Comparison of ENCODE assay signal across 8 mouse cellular contexts in the genomic region with DNA sequence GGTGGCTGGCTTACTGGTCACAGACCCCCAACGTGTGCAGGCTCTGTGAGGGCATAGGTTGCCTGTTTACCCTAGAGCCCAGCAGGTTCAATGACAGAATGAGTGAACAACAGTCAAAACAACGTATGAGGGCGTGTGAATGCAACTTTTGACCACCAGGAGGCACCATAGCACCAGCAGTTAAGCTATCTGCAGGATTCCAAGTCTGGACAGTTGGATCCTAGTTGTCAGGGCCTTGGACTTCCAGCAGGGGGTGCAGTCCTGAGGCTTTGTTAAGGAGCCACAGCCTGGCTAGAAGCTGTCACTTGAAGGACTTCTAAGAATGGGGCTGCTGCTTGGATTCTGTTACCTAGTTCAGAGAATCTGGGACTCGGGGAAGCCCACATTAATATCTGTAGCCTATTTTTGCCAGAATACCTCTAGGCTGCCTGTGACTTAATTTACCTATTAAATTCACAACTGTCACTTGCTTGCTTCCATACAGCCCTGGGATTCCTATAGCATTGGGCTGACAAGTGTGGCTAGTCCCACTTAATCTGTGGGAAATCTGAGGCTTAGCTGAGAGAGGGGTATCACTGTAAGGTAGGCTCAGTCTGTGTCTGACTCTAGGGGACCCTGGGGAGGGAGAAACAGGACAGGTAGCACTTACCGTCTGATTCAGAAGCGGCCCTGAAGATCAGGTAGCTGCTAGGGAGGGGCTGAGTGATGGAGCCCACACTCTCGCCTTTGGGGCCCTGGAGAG. TPM values are rescaled to one million over a fixed set of nuclear protein-coding genes. Genes with fewer than 3 reads are reported as not detected.
A peak's percentile ranks its signal among the peaks of the same experiment; 100 is the strongest.
DNase-seq lines count a peak whose midpoint lies in the region; ATAC-seq and TF ChIP-seq lines count a peak whose summit lies in the region.

No protein-coding gene starts in this region.

- H3K9me3 ChIP-seq in heart, embryonic 10.5 days: no peaks in the 10 kb centered on the region
- no peaks in the 10 kb centered on the region for H3K9me3 ChIP-seq in kidney, embryonic 15.5 days (replicated peaks)
- no peaks in the 10 kb centered on the region for H3K9me3 ChIP-seq in limb, embryonic 15.5 days

- H3K27ac ChIP-seq in bone marrow macrophage, adult 2 months (ENCODE audit: insufficient read depth, low read depth, low read length): no peak overlapping the region
- H3K27ac ChIP-seq in embryonic fibroblast, embryonic 13.5 days (ENCODE audit: insufficient read depth, low read length): no peak overlapping the region
- H3K27ac ChIP-seq in heart, embryonic 10.5 days: no peak overlapping the region
- no peak overlapping the region for H3K27ac ChIP-seq in kidney, embryonic 15.5 days
- no peak overlapping the region for H3K27ac ChIP-seq in limb, embryonic 15.5 days

- no peaks in the 10 kb centered on the region for H3K79me3 ChIP-seq in C2C12 (ENCODE audit: low read depth)

- peak; percentile 97 for TF ChIP-seq CTCF in C2C12 (IDR thresholded peaks at IDR 0.05; ENCODE audit: control insufficient read depth, insufficient read depth, insufficient read length)
- peak; percentile 97 for TF ChIP-seq CTCF in bone marrow macrophage, adult 2 months (IDR thresholded peaks at IDR 0.05; ENCODE audit: low read depth, low read length)
- TF ChIP-seq CTCF in embryonic fibroblast, embryonic 13.5 days (IDR thresholded peaks at IDR 0.05; ENCODE audit: borderline replicate concordance, insufficient read depth, low read length): peak; percentile 79

- no peaks in the 10 kb centered on the region for H3K4me1 ChIP-seq in bone marrow macrophage, adult 2 months (ENCODE audit: control insufficient read depth, insufficient read depth, low read length)
- H3K4me1 ChIP-seq in embryonic fibroblast, embryonic 13.5 days (ENCODE audit: control insufficient read depth, insufficient read depth, low read length): no peaks in the 10 kb centered on the region
- peaks cover 1% of the 10 kb centered on the region for H3K4me1 ChIP-seq in heart, embryonic 10.5 days
- no peaks in the 10 kb centered on the region for H3K4me1 ChIP-seq in kidney, embryonic 15.5 days
- peaks cover under 1% of the 10 kb centered on the region for H3K4me1 ChIP-seq in limb, embryonic 15.5 days

- no peak overlapping the region for H3K4me3 ChIP-seq in C2C12 (ENCODE audit: insufficient read depth, poor library complexity, severe bottlenecking)
- H3K4me3 ChIP-seq in bone marrow macrophage, adult 2 months (ENCODE audit: insufficient read depth, low read length): no peak overlapping the region
- no peak overlapping the region for H3K4me3 ChIP-seq in embryonic fibroblast, embryonic 13.5 days (ENCODE audit: insufficient read depth, low read length)
- no peak overlapping the region for H3K4me3 ChIP-seq in heart, embryonic 10.5 days
- no peak overlapping the region for H3K4me3 ChIP-seq in kidney, embryonic 15.5 days (replicated peaks)
- H3K4me3 ChIP-seq in limb, embryonic 15.5 days: no peak overlapping the region

- H3K9ac ChIP-seq in kidney, embryonic 15.5 days: no peak overlapping the region
- H3K9ac ChIP-seq in limb, embryonic 15.5 days: no peak overlapping the region

- no peak for TF ChIP-seq POLR2A in bone marrow macrophage, adult 2 months (IDR thresholded peaks at IDR 0.05; ENCODE audit: borderline replicate concordance, low read depth, low read length)
- TF ChIP-seq POLR2A in embryonic fibroblast, embryonic 13.5 days (IDR thresholded peaks at IDR 0.05; ENCODE audit: low read depth, low read length): no peak

- H3K36me3 ChIP-seq in C2C12 (ENCODE audit: control insufficient read depth, insufficient read depth): peaks cover 30% of the 10 kb centered on the region
- peaks cover 66% of the 10 kb centered on the region for H3K36me3 ChIP-seq in heart, embryonic 10.5 days
- H3K36me3 ChIP-seq in kidney, embryonic 15.5 days: peaks cover 74% of the 10 kb centered on the region
- H3K36me3 ChIP-seq in limb, embryonic 15.5 days: peaks cover 93% of the 10 kb centered on the region
- H3K36me3 ChIP-seq in splenic B cell, adult 2 months (ENCODE audit: control insufficient read depth, insufficient read depth, low read length, poor library complexity, severe bottlenecking): peaks cover 4% of the 10 kb centered on the region

- H3K79me2 ChIP-seq in C2C12 (ENCODE audit: control insufficient read depth, insufficient read depth): no peaks in the 10 kb centered on the region

- no peak overlapping the region for H3ac ChIP-seq in C2C12 (ENCODE audit: control insufficient read depth, insufficient read length, low read depth)

- peak; percentile 80 for ATAC-seq in kidney, embryonic 15.5 days (replicated peaks; ENCODE audit: low FRiP score)
- ATAC-seq in limb, embryonic 15.5 days (ENCODE audit: insufficient number of reproducible peaks, low FRiP score, low TSS enrichment, low read depth): peak; percentile 63; the same call in 1 of the 2 replicates

- no peak overlapping the region for H3K4me2 ChIP-seq in kidney, embryonic 15.5 days
- no peak overlapping the region for H3K4me2 ChIP-seq in limb, embryonic 15.5 days

- 37% methylated on average over 7 of the region's 7 CpGs for WGBS in heart, embryonic 10.5 days
- 34% methylated on average over 7 of the region's 7 CpGs for WGBS in kidney, embryonic 15.5 days
- WGBS in limb, embryonic 15.5 days: 33% methylated on average over 7 of the region's 7 CpGs

- peak; percentile 94 for DNase-seq in heart, embryonic 10.5 days (ENCODE audit: low spot score)
- peak; percentile 94 for DNase-seq in naive thymus-derived CD4-positive, alpha-beta T cell, adult 2 months (ENCODE audit: low read depth)
- DNase-seq in splenic B cell, adult 2 months (ENCODE audit: low read depth, low spot score): peak; percentile 94

- H3K27me3 ChIP-seq in C2C12 (ENCODE audit: control insufficient read depth, insufficient read depth, insufficient read length): no peaks in the 10 kb centered on the region
- peaks cover 28% of the 10 kb centered on the region; the same call in 1 of the 2 replicates for H3K27me3 ChIP-seq in heart, embryonic 10.5 days (ENCODE audit: insufficient read depth, poor library complexity, severe bottlenecking)
- no peaks in the 10 kb centered on the region for H3K27me3 ChIP-seq in kidney, embryonic 15.5 days
- H3K27me3 ChIP-seq in limb, embryonic 15.5 days: no peaks in the 10 kb centered on the region
- H3K27me3 ChIP-seq in splenic B cell, adult 2 months (ENCODE audit: control insufficient read depth, insufficient read depth, low read length, poor library complexity, severe bottlenecking): no peaks in the 10 kb centered on the region

TF ChIP-seq in C2C12, 6 proteins besides CTCF, POLR2A, EP300 and RAD21:
- TF ChIP-seq MAX (IDR thresholded peaks at IDR 0.05) (peak; percentile 24), CEBPB (IDR thresholded peaks at IDR 0.05; ENCODE audit: low read depth) (no peak)

RNA-seq across cellular contexts. Expression of a gene that starts 21.2 kb away (rescaled TPM):
- 16.7 TPM for polyA plus RNA-seq in C2C12 (2012; fragmentation: generic; extraction: Trizol)
- 9.8 TPM in 2 replicates for polyA plus RNA-seq in bone marrow macrophage, adult 2 months (2012; ENCODE audit: insufficient read depth, insufficient read length, missing spikeins)
- 46.4 and 78.0 TPM in 2 replicates for polyA plus RNA-seq in embryonic fibroblast, embryonic 13.5 days (2011; ENCODE audit: insufficient read length, low read depth, missing spikeins)
- polyA plus RNA-seq in heart, embryonic 10.5 days (2016; fragmentation: Nextera tagmentation; extraction: Ambion mirVana): 1.2 TPM in 2 replicates
- 2.0 and 2.8 TPM in 2 replicates for polyA plus RNA-seq in kidney, embryonic 15.5 days (2015; fragmentation: Nextera tagmentation; extraction: Ambion mirVana)
- polyA plus RNA-seq in limb, embryonic 15.5 days (2015; fragmentation: Nextera tagmentation; extraction: Ambion mirVana): 5.0 and 7.3 TPM in 2 replicates

RNA-seq across cellular contexts. Expression of a gene that starts 49.9 kb away (rescaled TPM):
- 41.1 TPM for polyA plus RNA-seq in C2C12 (2012; fragmentation: generic; extraction: Trizol)
- 1.2 TPM in 1 of 2 replicates, not detected in the other for polyA plus RNA-seq in bone marrow macrophage, adult 2 months (2012; ENCODE audit: insufficient read depth, insufficient read length, missing spikeins)
- 54.2 and 70.5 TPM in 2 replicates for polyA plus RNA-seq in embryonic fibroblast, embryonic 13.5 days (2011; ENCODE audit: insufficient read length, low read depth, missing spikeins)
- 19.0 and 29.2 TPM in 2 replicates for polyA plus RNA-seq in heart, embryonic 10.5 days (2016; fragmentation: Nextera tagmentation; extraction: Ambion mirVana)
- polyA plus RNA-seq in kidney, embryonic 15.5 days (2015; fragmentation: Nextera tagmentation; extraction: Ambion mirVana): 31.9 and 34.0 TPM in 2 replicates
- polyA plus RNA-seq in limb, embryonic 15.5 days (2015; fragmentation: Nextera tagmentation; extraction: Ambion mirVana): 63.2 and 66.8 TPM in 2 replicates

RNA-seq across cellular contexts. Expression of a gene that starts 57.4 kb away (rescaled TPM):
- polyA plus RNA-seq in C2C12 (2012; fragmentation: generic; extraction: Trizol): 12.2 TPM
- polyA plus RNA-seq in bone marrow macrophage, adult 2 months (2012; ENCODE audit: insufficient read depth, insufficient read length, missing spikeins): 2.5 and 2.9 TPM in 2 replicates
- polyA plus RNA-seq in embryonic fibroblast, embryonic 13.5 days (2011; ENCODE audit: insufficient read length, low read depth, missing spikeins): 13.4 and 15.9 TPM in 2 replicates
- 2.6 and 2.9 TPM in 2 replicates for polyA plus RNA-seq in heart, embryonic 10.5 days (2016; fragmentation: Nextera tagmentation; extraction: Ambion mirVana)
- 10.6 and 12.1 TPM in 2 replicates for polyA plus RNA-seq in kidney, embryonic 15.5 days (2015; fragmentation: Nextera tagmentation; extraction: Ambion mirVana)
- polyA plus RNA-seq in limb, embryonic 15.5 days (2015; fragmentation: Nextera tagmentation; extraction: Ambion mirVana): 8.8 and 9.2 TPM in 2 replicates

RNA-seq across cellular contexts. Expression of a gene that starts 59.9 kb away (rescaled TPM):
- polyA plus RNA-seq in C2C12 (2012; fragmentation: generic; extraction: Trizol): not detected
- polyA plus RNA-seq in bone marrow macrophage, adult 2 months (2012; ENCODE audit: insufficient read depth, insufficient read length, missing spikeins): not detected in 2 replicates
- polyA plus RNA-seq in embryonic fibroblast, embryonic 13.5 days (2011; ENCODE audit: insufficient read length, low read depth, missing spikeins): not detected in 2 replicates
- polyA plus RNA-seq in heart, embryonic 10.5 days (2016; fragmentation: Nextera tagmentation; extraction: Ambion mirVana): 0.15 TPM in 1 of 2 replicates, not detected in the other
- polyA plus RNA-seq in kidney, embryonic 15.5 days (2015; fragmentation: Nextera tagmentation; extraction: Ambion mirVana): not detected in 2 replicates
- polyA plus RNA-seq in limb, embryonic 15.5 days (2015; fragmentation: Nextera tagmentation; extraction: Ambion mirVana): not detected in 2 replicates
